ENCODE assay signal across 10 mouse cellular contexts in the genomic region with DNA sequence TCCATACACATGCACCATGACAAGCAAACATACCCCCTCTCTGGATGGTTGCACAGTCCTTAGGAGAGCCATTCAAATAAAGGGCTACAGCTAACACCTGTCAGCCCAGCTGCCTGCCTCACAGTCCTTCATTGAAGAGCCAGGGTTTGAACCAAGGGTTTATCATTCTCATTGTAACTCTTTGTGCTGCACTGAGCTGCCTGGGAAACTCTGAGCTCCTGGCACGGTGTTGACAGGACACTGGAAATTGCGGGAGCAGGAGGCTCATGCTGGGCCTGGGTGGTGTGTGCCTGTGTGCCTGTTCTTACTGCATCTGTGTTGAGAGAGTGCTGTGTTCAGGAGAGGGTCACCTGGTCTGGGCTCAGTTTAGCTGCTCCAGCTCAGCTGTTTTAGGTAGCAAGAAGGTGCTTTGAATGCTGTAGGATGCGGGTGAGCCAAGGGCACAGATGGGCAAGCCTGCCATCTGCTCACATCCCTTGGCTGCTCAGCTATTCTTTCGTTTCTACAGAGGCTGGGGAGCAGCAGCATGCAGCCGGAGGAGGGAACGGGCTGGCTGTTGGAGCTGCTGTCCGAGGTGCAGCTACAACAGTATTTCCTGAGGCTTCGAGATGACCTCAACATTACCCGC. TPM values are rescaled to one million over a fixed set of nuclear protein-coding genes. Genes with fewer than 3 reads are reported as not detected.
A peak's percentile ranks its signal among the peaks of the same experiment; 100 is the strongest.
DNase-seq lines count a peak whose midpoint lies in the region; ATAC-seq and TF ChIP-seq lines count a peak whose summit lies in the region.
"Had no signal": no experiment of that assay in that cellular context is flagged by ENCODE, and none has a peak within 500 bp of the region (broad histone marks: within the 10 kb centered on the region; RNA-seq: fewer than 3 reads in every experiment).

No protein-coding gene starts in this region.

- no peak overlapping the region for H3K9ac ChIP-seq in embryonic facial prominence, embryonic 12.5 days
- peak overlapping the region; percentile 9; the same call in 1 of the 2 replicates for H3K9ac ChIP-seq in liver, embryonic 15.5 days

- peak overlapping the region; percentile 21; the same call in 1 of the 2 replicates for H3K27ac ChIP-seq in bone marrow, adult 2 months (ENCODE audit: control insufficient read depth, insufficient read depth, low read depth, low read length, poor library complexity)
- 0 out of 2 replicates have a peak overlapping the region, but pooled peaks have one; percentile 1 for H3K27ac ChIP-seq in embryonic facial prominence, embryonic 12.5 days
- peak overlapping the region; percentile 95 for H3K27ac ChIP-seq in liver, embryonic 15.5 days (replicated peaks)

- peaks cover 15% of the 10 kb centered on the region for H3K4me1 ChIP-seq in bone marrow, adult 2 months (ENCODE audit: control insufficient read depth, insufficient read depth, low read length)
- H3K4me1 ChIP-seq in embryonic facial prominence, embryonic 12.5 days, result peaks cover 53% of the 10 kb centered on the region
- H3K4me1 ChIP-seq in liver, embryonic 15.5 days (replicated peaks), result peaks cover 100% of the 10 kb centered on the region

- ATAC-seq in embryonic facial prominence, embryonic 12.5 days (ENCODE audit: insufficient number of reproducible peaks, insufficient read depth, low FRiP score, low TSS enrichment), result no peak
- ATAC-seq in liver, embryonic 15.5 days (ENCODE audit: insufficient read depth), result no peak
- ATAC-seq: CD4-positive, CD25-positive, alpha-beta regulatory T cell, adult 4 months had no signal

- H3K27me3 ChIP-seq in embryonic facial prominence, embryonic 12.5 days, result no peaks in the 10 kb centered on the region
- no peaks in the 10 kb centered on the region for H3K27me3 ChIP-seq in liver, embryonic 15.5 days

- TF ChIP-seq CTCF in bone marrow, adult 2 months (IDR thresholded peaks at IDR 0.05; ENCODE audit: control insufficient read depth, insufficient read depth, low read length), result no peak

- TF ChIP-seq POLR2A in bone marrow, adult 2 months (IDR thresholded peaks at IDR 0.05; ENCODE audit: borderline replicate concordance, control insufficient read depth, low read depth, low read length), result no peak

- H3K4me3 ChIP-seq in bone marrow, adult 2 months (replicated peaks; ENCODE audit: control insufficient read depth, low read depth, low read length), result no peak overlapping the region
- H3K4me3 ChIP-seq in embryonic facial prominence, embryonic 12.5 days, result no peak overlapping the region
- no peak overlapping the region for H3K4me3 ChIP-seq in liver, embryonic 15.5 days (replicated peaks)

- 83% methylated on average over 9 of the region's 9 CpGs for WGBS in bone marrow, adult 2 months
- WGBS in embryonic facial prominence, embryonic 12.5 days, result 77% methylated on average over 9 of the region's 9 CpGs
- 77% methylated on average over 9 of the region's 9 CpGs for WGBS in liver, embryonic 15.5 days (ENCODE audit: insufficient replicate concordance)

- no peak overlapping the region for H3K4me2 ChIP-seq in embryonic facial prominence, embryonic 12.5 days (replicated peaks)
- no peak overlapping the region for H3K4me2 ChIP-seq in liver, embryonic 15.5 days

- 0 out of 2 replicates have a peak, but pooled peaks cover 3% of the 10 kb centered on the region for H3K36me3 ChIP-seq in embryonic facial prominence, embryonic 12.5 days
- H3K36me3 ChIP-seq in liver, embryonic 15.5 days (replicated peaks), result no peaks in the 10 kb centered on the region

- no peaks in the 10 kb centered on the region for H3K9me3 ChIP-seq in embryonic facial prominence, embryonic 12.5 days
- no peaks in the 10 kb centered on the region for H3K9me3 ChIP-seq in liver, embryonic 15.5 days (replicated peaks)

- peak; percentile 3 for DNase-seq in gastrocnemius, postnatal 25 days
- DNase-seq in gastrocnemius, postnatal 10 days, result no peak
- DNase-seq in layer of hippocampus, adult 8-10 months (ENCODE audit: low spot score in 2 of 2), result no peak
- DNase-seq in adrenal gland, adult 8-10 months, result no peak
- no peak for DNase-seq in heart, adult 8-10 months (ENCODE audit: low spot score)
- DNase-seq: lung, postnatal 14 days had no signal

RNA-seq across cellular contexts. Expression of a gene that starts 19.7 kb away (rescaled TPM):
- 10 to 100 TPM; 35.7 to 41.4 TPM for total RNA-seq in gastrocnemius, postnatal 25 days (2021)
- 10 to 100 TPM; 51.6 to 82.2 TPM for total RNA-seq in gastrocnemius, postnatal 10 days (2021)
- 70.2 and 105 TPM in 2 replicates for polyA plus RNA-seq in bone marrow, adult 2 months (2011; ENCODE audit: insufficient read depth, insufficient read length, low replicate concordance, missing spikeins)
- 13.4 and 13.8 TPM in 2 replicates for polyA plus RNA-seq in embryonic facial prominence, embryonic 12.5 days (2016; fragmentation: Nextera tagmentation; extraction: Ambion mirVana)
- 4.5 and 4.7 TPM in 2 replicates for polyA plus RNA-seq in liver, embryonic 15.5 days (2015; fragmentation: Nextera tagmentation; extraction: Ambion mirVana)
- total RNA-seq in layer of hippocampus, adult 8-10 months (2022), result 100 to 1,000 TPM; 206 to 238 (median 222) TPM
- total RNA-seq in adrenal gland, adult 8-10 months (2022), result 10 to 100 TPM; 33.0 to 66.6 (median 48.3) TPM
- total RNA-seq in heart, adult 8-10 months (2022), result 10 to 100 TPM; 18.6 to 22.6 (median 21.4) TPM

RNA-seq across cellular contexts. Expression of a gene that starts 54.6 kb away (rescaled TPM):
- total RNA-seq in gastrocnemius, postnatal 25 days (2021), result 100 to 1,000 TPM; 192 to 211 TPM
- 100 to 1,000 TPM; 160 to 197 TPM for total RNA-seq in gastrocnemius, postnatal 10 days (2021)
- 210 and 334 TPM in 2 replicates for polyA plus RNA-seq in bone marrow, adult 2 months (2011; ENCODE audit: insufficient read depth, insufficient read length, low replicate concordance, missing spikeins)
- 32.7 and 36.6 TPM in 2 replicates for polyA plus RNA-seq in embryonic facial prominence, embryonic 12.5 days (2016; fragmentation: Nextera tagmentation; extraction: Ambion mirVana)
- polyA plus RNA-seq in liver, embryonic 15.5 days (2015; fragmentation: Nextera tagmentation; extraction: Ambion mirVana), result 285 and 299 TPM in 2 replicates
- total RNA-seq in layer of hippocampus, adult 8-10 months (2022), result 10 to 100 TPM; 54.4 to 75.4 (median 58.0) TPM
- 10 to 100 TPM; 17.5 to 46.5 (median 26.6) TPM for total RNA-seq in adrenal gland, adult 8-10 months (2022)
- 10 to 100 TPM; 21.4 to 53.5 (median 38.0) TPM for total RNA-seq in heart, adult 8-10 months (2022)

Comparison
In these comparisons a context has a peak if more than half of its experiments do, and no peak if none do; other contexts are left out.
1. H3K27ac ChIP-seq: peak in every context shown above with its lines; median percentile 95 in liver, embryonic 15.5 days; 21 in bone marrow, adult 2 months; 1 in embryonic facial prominence, embryonic 12.5 days.